Mouse (Mus musculus): ENCODE results near the gene Topbp1.

GRCm38 (mm10) chr9:103384141-103384796 is 79.3 kb downstream of the Topbp1 start:
- TF ChIP-seq GATA1 (IDR thresholded peaks at IDR 0.05; ENCODE audit: borderline replicate concordance, low read length): no peak
- TF ChIP-seq FLI1 (IDR thresholded peaks at IDR 0.05; ENCODE audit: low read length): no peak

All from megakaryocyte, embryonic 14.5 days (primary cell).